Mouse (Mus musculus) urinary bladder, postnatal 36 days (tissue): ENCODE measurements around the gene Tex19.1.
"Not testable (repeated sequence)": the region's sequence is repeated elsewhere in the genome, so short reads cannot be mapped to it uniquely, and the experiment has no call there.

Experiments
- DNase-seq, 2 experiments: peaks; one replicate each; pipeline ENCODE4 v3.0.0; 2022; ENCODE audit warnings: low spot score in 2 of 2, mixed read lengths in 1 of 2

Gene Tex19.1

GRCm38 (mm10) chr11:121145865-121146264 is at the start of gene Tex19.1:
Tex19.1 (plus strand) TSS chr11:121146143.
- DNase-seq: no peak

GRCm38 (mm10) chr11:121099762-121100161 is 46.2 kb upstream of the Tex19.1 start:
- no peak for DNase-seq

GRCm38 (mm10) chr11:121100692-121101091 is 45.3 kb upstream of the Tex19.1 start:
- no peak for DNase-seq

GRCm38 (mm10) chr11:121101124-121101805 is 44.7 kb upstream of the Tex19.1 start:
- no peak for DNase-seq

GRCm38 (mm10) chr11:121107242-121107641 is 38.7 kb upstream of the Tex19.1 start:
- not testable (repeated sequence) for DNase-seq

- no peak for DNase-seq
Observed at GRCm38 (mm10) chr11:121108061-121108460, 37.9 kb upstream of the Tex19.1 start.

GRCm38 (mm10) chr11:121109986-121110385 is 36.0 kb upstream of the Tex19.1 start:
- DNase-seq: no peak

- no peak for DNase-seq
Observed at GRCm38 (mm10) chr11:121111051-121111450, 34.9 kb upstream of the Tex19.1 start.

- DNase-seq: no peak
Observed at GRCm38 (mm10) chr11:121111601-121112000, 34.3 kb upstream of the Tex19.1 start.

GRCm38 (mm10) chr11:121112091-121112775 is 33.7 kb upstream of the Tex19.1 start:
- no peak for DNase-seq

GRCm38 (mm10) chr11:121118106-121118505 is 27.8 kb upstream of the Tex19.1 start:
- DNase-seq: no peak

GRCm38 (mm10) chr11:121118577-121118976 is 27.4 kb upstream of the Tex19.1 start, which contains the start of gene Tex19.2:
Tex19.2 (minus strand) TSS chr11:121118677.
- DNase-seq: no peak

- no peak for DNase-seq
Observed at GRCm38 (mm10) chr11:121121151-121121550, 24.8 kb upstream of the Tex19.1 start.

- DNase-seq: no peak
Observed at GRCm38 (mm10) chr11:121122024-121122670, 23.8 kb upstream of the Tex19.1 start.

- no peak for DNase-seq
Observed at GRCm38 (mm10) chr11:121123438-121123837, 22.5 kb upstream of the Tex19.1 start.

GRCm38 (mm10) chr11:121125522-121126172 is 20.3 kb upstream of the Tex19.1 start:
- no peak for DNase-seq

- DNase-seq: no peak
Observed at GRCm38 (mm10) chr11:121126395-121126794, 19.5 kb upstream of the Tex19.1 start.

- DNase-seq: no peak
Observed at GRCm38 (mm10) chr11:121127441-121127840, 18.5 kb upstream of the Tex19.1 start.

GRCm38 (mm10) chr11:121129616-121130015 is 16.3 kb upstream of the Tex19.1 start:
- DNase-seq: no peak

GRCm38 (mm10) chr11:121134600-121134999 is 11.3 kb upstream of the Tex19.1 start:
- no peak for DNase-seq

GRCm38 (mm10) chr11:121137682-121138081 is 8.3 kb upstream of the Tex19.1 start:
- DNase-seq: no peak

GRCm38 (mm10) chr11:121138732-121139131 is 7.2 kb upstream of the Tex19.1 start:
- no peak for DNase-seq
